Mouse (Mus musculus) midbrain, embryonic 11.5 days (tissue): ENCODE results near the gene Mdc1. TPM values are rescaled to one million over a fixed set of nuclear protein-coding genes. Genes with fewer than 3 reads are reported as not detected.
"Not testable (repeated sequence)": the region's sequence is repeated elsewhere in the genome, so short reads cannot be mapped to it uniquely, and the experiment has no call there.

Source experiments
- ATAC-seq: fragments of 200-750 bp; cut with Nextera tagmentation; 2 replicates; pipeline ENCODE4 v1.8.0; 2017; ENCODE audit warnings: moderate TSS enrichment, moderate library complexity; ENCODE audit not compliant: low FRiP score
- DNase-seq: peaks from one replicate; pipeline ENCODE4 v3.0.0; 2015; ENCODE audit warnings: low spot score; ENCODE audit errors: missing footprints
- H3K27ac ChIP-seq: fragments of 300-500 bp; sonication (generic); 2 replicates; pipeline ENCODE4 v1.5.1; 2014; ENCODE audit warnings: low read depth, low read length
- H3K27me3 ChIP-seq: fragments of 300-500 bp; sonication (generic); 2 replicates; pipeline ENCODE4 v1.6.1; 2014; ENCODE audit warnings: mild to moderate bottlenecking, low read length, moderate library complexity, mixed read lengths; ENCODE audit not compliant: control insufficient read depth, insufficient read depth
- H3K36me3 ChIP-seq: fragments of 300-500 bp; sonication (generic); 2 replicates; pipeline ENCODE4 v1.6.1; 2014; ENCODE audit warnings: mild to moderate bottlenecking, low read length, moderate library complexity, mixed read lengths; ENCODE audit not compliant: control insufficient read depth, insufficient read depth
- H3K4me1 ChIP-seq: fragments of 300-500 bp; sonication (generic); 2 replicates; pipeline ENCODE4 v1.6.1; 2014; ENCODE audit warnings: low read length; ENCODE audit not compliant: control insufficient read depth, insufficient read depth
- H3K4me2 ChIP-seq: fragments of 300-500 bp; sonication (generic); 2 replicates; pipeline ENCODE4 v1.6.1; 2014; ENCODE audit warnings: mild to moderate bottlenecking, moderate library complexity
- H3K4me3 ChIP-seq: fragments of 300-500 bp; sonication (generic); 2 replicates; pipeline ENCODE4 v1.5.1; 2014; ENCODE audit warnings: low read depth, low read length
- H3K9ac ChIP-seq: fragments of 300-500 bp; sonication (generic); 2 replicates; pipeline ENCODE4 v1.6.1; 2014; ENCODE audit warnings: low read length
- H3K9me3 ChIP-seq: fragments of 300-500 bp; sonication (generic); 2 replicates; pipeline ENCODE4 v1.6.1; 2016; ENCODE audit warnings: low read length; ENCODE audit not compliant: control insufficient read depth
- whole genome bisulfite sequencing: fragments of 180-500 bp; shearing (Covaris S2); extraction: QIAGEN DNeasy Blood & Tissue Kit; methylation state at CpG from one replicate; pipeline ENCODE4 v1.1.7; 2014; 5-methylcytosine and 5-hydroxymethylcytosine counted together
- polyA plus RNA-seq: library from polyadenylated mRNA; unstranded; fragments of >200 nt; fragmentation: Nextera tagmentation; extraction: Ambion mirVana; gene quantifications from 2 replicates; pipeline ENCODE4 v1.2.1, GENCODE M21; 2014

Gene Mdc1
- polyA plus RNA-seq, 1 experiment from 2014 or later = 19.4 TPM

- peak within 1 kb of the TSS; percentile 94 for H3K27ac ChIP-seq
- peak within 1 kb of the TSS; percentile 96 for H3K4me3 ChIP-seq
- H3K4me2 ChIP-seq = peak within 1 kb of the TSS; percentile 92
- peak within 1 kb of the TSS; percentile 94 for H3K9ac ChIP-seq
- ATAC-seq (peak; percentile 78), DNase-seq (peak; percentile 98)
- 1% methylated on average over 29 of the region's 29 CpGs for WGBS
- H3K36me3 ChIP-seq = peaks cover 31% of the 10 kb centered on the region
- H3K27me3 ChIP-seq = no peaks in the 10 kb centered on the region
- H3K4me1 ChIP-seq = peaks cover 26% of the 10 kb centered on the region
- no peaks in the 10 kb centered on the region for H3K9me3 ChIP-seq
Measured at GRCm38 (mm10) chr17:35838122-35838544, 3.2 kb upstream of the Mdc1 start, which contains the start of gene Tubb5. Gene Tubb5, minus strand, starts transcription at chr17:35838306.

- under 1% methylated on average over 5 of the region's 5 CpGs for WGBS
Measured at GRCm38 (mm10) chr17:35838570-35838969, 2.7 kb upstream of the Mdc1 start.

GRCm38 (mm10) chr17:35839002-35839401 is 2.3 kb upstream of the Mdc1 start:
- not testable (repeated sequence) for H3K9me3 ChIP-seq, H3K27me3 ChIP-seq, ATAC-seq
- peaks cover 26% of the 10 kb centered on the region for H3K36me3 ChIP-seq
- peak overlapping the region; percentile 94; the same call in 1 of the 2 replicates for H3K27ac ChIP-seq
- peak overlapping the region; percentile 94 for H3K9ac ChIP-seq
- DNase-seq = peak; percentile 56
- peaks cover 25% of the 10 kb centered on the region for H3K4me1 ChIP-seq
- H3K4me2 ChIP-seq = peak overlapping the region; percentile 71
- peak overlapping the region; percentile 96 for H3K4me3 ChIP-seq
- WGBS = 58% methylated on average over 3 of the region's 3 CpGs

More at GRCm38 (mm10) chr17:35838570-35838969, 2.7 kb upstream of the Mdc1 start:
- Histone ChIP-seq H3K36me3 (peaks cover 29% of the 10 kb centered on the region), H3K4me2 (peak overlapping the region; percentile 71), H3K27ac (peak overlapping the region; percentile 94), H3K4me1 (peaks cover 25% of the 10 kb centered on the region), H3K9ac (peak overlapping the region; percentile 94), H3K9me3 (no peaks in the 10 kb centered on the region), H3K27me3 (no peaks in the 10 kb centered on the region), H3K4me3 (peak overlapping the region; percentile 96)
- ATAC-seq (no peak), DNase-seq (no peak)

GRCm38 (mm10) chr17:35840561-35840960 is 754 bp upstream of the Mdc1 start:
- H3K4me3 ChIP-seq = peak overlapping the region; percentile 62; the same call in 1 of the 2 replicates
- peak overlapping the region; percentile 49 for H3K9ac ChIP-seq
- peaks cover 15% of the 10 kb centered on the region for H3K4me1 ChIP-seq
- WGBS = 59% methylated on average over 14 of the region's 14 CpGs
- DNase-seq (peak; percentile 82), ATAC-seq (no peak)
- H3K4me2 ChIP-seq = peak overlapping the region; percentile 35; the same call in 1 of the 2 replicates
- no peaks in the 10 kb centered on the region for H3K27me3 ChIP-seq
- peaks cover 15% of the 10 kb centered on the region for H3K36me3 ChIP-seq
- no peak overlapping the region for H3K27ac ChIP-seq
- no peaks in the 10 kb centered on the region for H3K9me3 ChIP-seq

GRCm38 (mm10) chr17:35842006-35842405 is 691 bp downstream of the Mdc1 start:
- peaks cover 8% of the 10 kb centered on the region for H3K4me1 ChIP-seq
- H3K27ac ChIP-seq = peak overlapping the region; percentile 40; the same call in 1 of the 2 replicates
- no peaks in the 10 kb centered on the region for H3K9me3 ChIP-seq
- no peak for ATAC-seq
- WGBS = 24% methylated on average over 11 of the region's 11 CpGs
- peak overlapping the region; percentile 62 for H3K4me3 ChIP-seq
- H3K9ac ChIP-seq = peak overlapping the region; percentile 78
- H3K27me3 ChIP-seq = no peaks in the 10 kb centered on the region
- H3K4me2 ChIP-seq = peak overlapping the region; percentile 63
- DNase-seq = no peak
- peaks cover 8% of the 10 kb centered on the region for H3K36me3 ChIP-seq

- peaks cover 15% of the 10 kb centered on the region for H3K36me3 ChIP-seq
- H3K27me3 ChIP-seq = no peaks in the 10 kb centered on the region
- H3K9me3 ChIP-seq = no peaks in the 10 kb centered on the region
- H3K4me1 ChIP-seq = peaks cover 7% of the 10 kb centered on the region
- H3K4me2 ChIP-seq = no peak overlapping the region
- 87% methylated on average over 3 of the region's 3 CpGs for WGBS
- H3K9ac ChIP-seq = no peak overlapping the region
- no peak overlapping the region for H3K4me3 ChIP-seq
- ATAC-seq (no peak), DNase-seq (peak; percentile 73)
- H3K27ac ChIP-seq = no peak overlapping the region
Measured at GRCm38 (mm10) chr17:35843514-35843913, 2.2 kb downstream of the Mdc1 start.

- Histone ChIP-seq H3K36me3 (peaks cover 35% of the 10 kb centered on the region), H3K4me2 (no peak overlapping the region), H3K9me3 (no peaks in the 10 kb centered on the region), H3K27me3 (no peaks in the 10 kb centered on the region), H3K4me3 (no peak overlapping the region), H3K4me1 (no peaks in the 10 kb centered on the region), H3K27ac (no peak overlapping the region), H3K9ac (no peak overlapping the region)
- ATAC-seq (no peak), DNase-seq (peak; percentile 69)
- 68% methylated on average over 1 of the region's 1 CpGs for WGBS
Measured at GRCm38 (mm10) chr17:35848112-35848511, 6.8 kb downstream of the Mdc1 start.

- DNase-seq (peak; percentile 45), ATAC-seq (no peak)
- no peaks in the 10 kb centered on the region for H3K9me3 ChIP-seq
- peaks cover 38% of the 10 kb centered on the region for H3K36me3 ChIP-seq
- H3K4me2 ChIP-seq = no peak overlapping the region
- WGBS = 83% methylated on average over 3 of the region's 3 CpGs
- H3K4me1 ChIP-seq = no peaks in the 10 kb centered on the region
- no peak overlapping the region for H3K27ac ChIP-seq
- no peak overlapping the region for H3K4me3 ChIP-seq
- no peak overlapping the region for H3K9ac ChIP-seq
- H3K27me3 ChIP-seq = no peaks in the 10 kb centered on the region
Measured at GRCm38 (mm10) chr17:35850974-35851373, 9.7 kb downstream of the Mdc1 start.

GRCm38 (mm10) chr17:35859371-35859770 is 18.1 kb downstream of the Mdc1 start:
- Histone ChIP-seq H3K9me3 (no peaks in the 10 kb centered on the region), H3K4me2 (no peak overlapping the region), H3K36me3 (peaks cover 10% of the 10 kb centered on the region), H3K27ac (no peak overlapping the region), H3K9ac (no peak overlapping the region), H3K27me3 (no peaks in the 10 kb centered on the region), H3K4me1 (peaks cover 9% of the 10 kb centered on the region), H3K4me3 (no peak overlapping the region)
- DNase-seq (peak; percentile 74), ATAC-seq (no peak)
- WGBS = 85% methylated on average over 1 of the region's 1 CpGs
